Mouse (Mus musculus) retina, postnatal 1 day (tissue): ENCODE data around the gene Ssr4.
"Not testable (repeated sequence)": the region's sequence is repeated elsewhere in the genome, so short reads cannot be mapped to it uniquely, and the experiment has no call there.

Experiments
- DNase-seq: peaks from one replicate; pipeline ENCODE4 v3.0.0-alpha.2; 2012

The Ssr4 gene

GRCm38 (mm10) chrX:73786364-73787224 is at the start of gene Ssr4, which contains the start of gene Idh3g:
Ssr4 (plus strand) TSS chrX:73787028.
Idh3g (minus strand) TSS chrX:73786897.
- peak; percentile 97 for DNase-seq

DNA sequence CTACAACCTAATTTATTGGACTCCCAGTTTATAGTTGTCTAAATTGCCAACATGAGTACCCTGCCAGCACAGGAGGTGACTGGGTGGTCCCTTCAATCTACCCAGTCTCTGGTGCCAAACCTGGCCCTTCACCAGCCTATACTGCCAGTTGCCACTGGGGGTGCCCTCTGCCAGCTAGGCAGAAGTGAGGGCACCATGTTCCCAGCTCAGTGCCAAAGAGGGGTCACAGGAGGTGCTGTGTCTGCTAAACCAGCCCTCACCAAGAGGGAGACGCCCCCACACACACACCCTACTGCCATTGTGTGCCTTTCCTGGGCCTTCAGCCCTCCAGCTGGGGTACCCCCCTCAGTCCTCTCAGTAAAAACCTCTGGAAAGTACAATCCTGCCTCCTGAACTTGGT is 48.7 kb upstream of the Ssr4 start:
- no peak for DNase-seq

DNA sequence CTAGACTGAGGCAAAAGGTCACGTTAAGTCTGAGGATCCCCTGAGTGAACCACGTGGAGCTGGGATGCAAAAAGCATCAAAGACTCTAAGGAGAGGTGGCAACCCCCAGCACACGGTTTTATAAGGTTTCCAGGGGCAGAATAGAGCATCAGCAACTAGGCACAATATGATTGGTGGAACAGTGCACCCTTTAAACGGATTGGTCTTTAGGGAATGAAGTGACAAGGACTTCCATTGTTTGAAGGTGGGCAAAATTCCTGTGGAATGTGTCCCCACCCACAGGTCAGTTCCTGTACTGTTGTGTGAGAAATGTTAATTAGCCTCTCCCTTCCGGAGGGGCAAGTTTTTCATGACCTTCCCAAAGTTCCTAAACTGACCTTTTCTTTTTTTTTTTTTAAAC is 47.7 kb upstream of the Ssr4 start:
- DNase-seq = no peak

DNA sequence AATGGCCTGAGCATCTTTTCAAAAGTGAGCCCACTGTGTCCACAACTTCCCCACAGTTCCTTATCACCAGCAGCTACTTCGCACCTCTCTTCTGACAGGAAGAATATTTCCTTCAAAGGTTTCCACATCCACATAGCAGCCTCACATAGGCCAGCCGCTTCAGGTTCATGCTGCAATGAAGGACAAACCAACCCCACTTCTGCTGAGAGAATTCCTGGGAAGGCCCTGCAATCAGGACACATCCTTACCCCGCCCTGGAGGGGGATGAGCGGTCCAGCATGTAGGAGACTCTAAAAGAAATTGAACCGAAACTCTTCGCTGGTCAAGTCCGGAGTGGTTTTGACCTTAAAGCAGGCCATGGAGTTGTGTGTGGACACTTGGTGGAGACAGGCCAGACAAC is 47.0 kb upstream of the Ssr4 start:
- DNase-seq = not testable (repeated sequence)

DNA sequence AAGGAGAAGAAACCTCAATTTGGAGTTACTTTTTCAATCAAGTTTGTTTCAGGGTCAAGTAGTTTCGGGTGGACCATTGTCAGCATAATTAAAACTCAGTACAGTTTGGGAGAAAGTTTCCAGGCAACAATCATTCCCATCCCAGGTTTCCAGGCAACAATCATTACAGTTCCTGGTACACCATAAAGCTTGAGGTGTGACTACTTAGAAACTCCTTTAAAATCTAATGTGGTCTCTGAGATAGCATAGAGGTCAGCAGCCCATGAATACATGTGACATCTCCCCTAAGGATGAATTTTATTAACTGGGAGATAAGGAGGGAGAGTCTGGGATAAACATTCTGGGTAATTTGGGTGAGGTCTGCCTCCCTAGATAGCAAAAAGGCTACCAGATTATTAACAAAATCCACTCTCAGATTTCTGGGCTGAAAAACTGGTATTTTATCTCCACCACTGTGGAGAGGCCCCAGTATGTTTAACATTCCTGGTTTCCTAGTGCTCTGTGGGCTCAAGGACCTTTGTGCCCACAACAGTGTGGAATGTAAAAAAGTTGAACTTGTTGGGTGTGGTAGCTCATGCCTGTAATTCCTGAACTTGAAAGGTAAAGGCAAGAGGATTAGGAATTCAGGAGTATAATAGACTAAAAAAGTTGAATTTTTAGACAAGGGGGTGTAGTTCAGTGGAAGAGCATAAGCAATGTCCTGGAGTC is 41.9 kb upstream of the Ssr4 start:
- no peak for DNase-seq

DNA sequence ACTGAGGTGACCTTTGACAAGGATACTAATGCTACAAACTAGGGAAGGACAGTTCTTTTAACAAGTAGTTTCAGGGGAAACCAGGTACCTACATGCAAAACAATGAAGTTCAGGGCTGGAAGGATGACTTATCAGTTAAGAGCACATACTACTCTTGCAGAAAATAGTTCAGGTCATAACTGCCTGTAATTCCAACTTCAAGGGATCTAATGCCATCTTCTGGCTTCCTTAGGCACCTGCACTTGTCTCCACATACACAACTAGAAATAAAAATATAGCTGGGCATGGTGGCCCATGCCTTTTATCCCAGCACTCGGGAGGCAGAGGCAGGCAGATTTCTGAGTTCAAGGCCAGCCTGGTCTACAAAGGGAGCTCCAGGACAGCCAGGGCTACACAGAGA is 37.9 kb upstream of the Ssr4 start:
- no peak for DNase-seq

GRCm38 (mm10) chrX:73756334-73757140 is 30.3 kb upstream of the Ssr4 start, which contains the start of gene Plxnb3:
Plxnb3 (plus strand) TSS chrX:73757090.
- DNase-seq = no peak

DNA sequence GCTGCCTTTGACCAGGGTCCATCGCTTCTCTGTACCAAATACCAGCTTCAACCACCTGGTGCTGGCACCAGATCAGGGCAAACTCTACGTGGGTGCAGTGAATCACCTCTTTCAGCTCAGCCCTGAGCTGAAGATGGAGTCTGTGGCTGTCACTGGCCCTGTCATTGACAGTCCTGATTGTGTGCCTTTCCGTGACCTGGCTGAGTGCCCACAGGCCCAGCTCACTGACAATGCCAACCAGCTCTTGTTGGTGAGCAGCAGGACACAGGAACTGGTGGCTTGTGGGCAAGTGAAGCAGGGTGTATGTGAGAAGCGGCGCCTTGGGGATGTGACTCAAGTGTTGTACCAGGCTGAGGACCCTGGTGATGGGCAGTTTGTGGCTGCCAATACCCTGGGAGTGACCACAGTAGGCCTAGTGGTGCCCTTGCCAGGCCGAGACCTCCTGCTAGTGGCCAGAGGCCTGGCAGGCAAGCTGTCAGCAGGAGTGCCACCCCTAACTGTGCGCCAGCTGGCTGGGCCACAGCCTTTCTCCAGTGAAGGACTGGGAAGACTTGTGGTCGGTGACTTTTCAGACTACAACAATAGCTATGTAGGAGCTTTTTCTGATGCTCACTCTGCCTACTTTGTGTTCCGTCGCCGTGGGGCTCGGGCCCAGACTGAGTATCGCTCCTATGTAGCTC is 28.1 kb upstream of the Ssr4 start:
- DNase-seq = no peak

DNA sequence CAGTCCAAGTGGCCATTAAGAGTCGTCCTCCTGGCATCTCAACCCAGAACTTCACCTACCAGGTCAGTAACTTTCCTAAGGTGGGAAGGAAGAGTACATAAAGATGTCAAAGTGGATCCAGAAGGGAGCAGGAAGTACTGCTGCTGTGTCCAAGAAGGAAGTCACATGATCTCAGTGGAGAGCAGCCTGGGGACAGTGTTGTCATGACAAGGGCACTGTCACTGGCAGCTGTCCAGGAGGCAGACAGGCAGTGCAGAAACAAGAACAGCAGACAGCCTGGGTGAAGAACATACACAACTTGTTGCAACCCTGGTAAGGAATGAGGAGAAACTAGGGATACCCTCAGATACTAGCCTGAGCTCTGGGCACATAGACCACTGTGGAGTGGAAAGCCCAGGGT is 21.5 kb upstream of the Ssr4 start:
- DNase-seq = peak; percentile 42

GRCm38 (mm10) chrX:73767267-73767666 is 19.6 kb upstream of the Ssr4 start:
- peak; percentile 27 for DNase-seq

DNA sequence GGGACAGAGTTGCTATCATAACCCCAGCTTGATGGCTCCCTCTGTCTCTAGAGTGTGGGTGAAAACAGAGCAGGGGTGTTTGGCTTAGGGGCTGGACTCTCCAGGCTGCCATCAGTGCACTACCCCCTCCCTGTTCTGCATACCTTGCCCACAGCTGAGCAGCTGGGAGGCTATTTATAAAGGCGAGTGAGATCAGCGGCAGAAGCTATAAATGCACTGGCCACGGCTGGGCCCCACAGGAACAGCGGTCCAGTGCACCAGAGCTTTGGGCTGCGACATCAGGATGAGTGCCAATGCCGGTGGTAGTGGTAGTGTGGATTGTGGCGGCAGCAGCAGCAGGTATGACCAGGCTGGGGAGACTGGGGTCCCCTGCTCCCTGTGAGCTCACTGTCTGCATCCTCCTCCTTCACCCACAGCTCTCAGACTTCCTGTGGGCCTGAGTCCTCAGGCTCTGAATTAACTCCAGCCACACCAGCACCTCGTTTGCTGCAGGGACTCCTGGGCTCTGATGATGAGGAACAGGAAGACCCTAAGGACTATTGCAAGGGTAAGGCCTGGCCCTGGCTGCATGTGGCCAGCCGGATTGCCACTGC is 12.6 kb upstream of the Ssr4 start, which contains the start of gene Srpk3:
Gene Srpk3, plus strand, starts transcription at position 238 of the 593 bp plus-strand sequence.
- no peak for DNase-seq

DNA sequence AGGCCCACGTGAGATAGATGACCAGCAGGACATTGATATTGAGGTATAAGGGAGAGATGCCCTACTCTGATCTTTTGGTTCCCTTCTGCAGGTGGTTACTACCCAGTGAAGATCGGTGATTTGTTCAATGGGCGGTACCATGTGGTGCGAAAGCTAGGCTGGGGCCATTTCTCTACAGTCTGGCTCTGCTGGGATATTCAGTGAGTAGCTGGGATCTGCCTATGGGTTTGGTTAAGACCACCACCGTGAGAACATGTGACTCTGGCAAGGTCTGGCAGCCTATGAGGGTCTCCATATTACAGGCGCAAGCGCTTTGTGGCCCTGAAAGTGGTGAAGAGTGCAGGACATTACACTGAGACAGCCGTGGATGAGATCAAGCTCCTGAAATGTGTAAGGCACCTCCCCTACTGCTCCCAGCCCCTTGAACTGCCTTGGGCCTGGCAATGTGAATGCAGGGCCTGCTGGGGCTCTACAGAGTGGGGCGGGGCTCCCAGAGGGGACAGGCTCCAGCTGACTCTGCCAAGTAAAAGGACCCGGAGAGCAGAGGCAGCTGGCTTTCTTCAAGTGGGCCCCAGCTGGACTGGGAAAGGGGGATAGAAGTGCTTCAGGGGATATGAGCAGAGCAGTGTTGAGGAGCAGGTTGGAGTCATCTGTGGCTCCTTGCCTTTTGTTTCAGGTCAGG is 11.9 kb upstream of the Ssr4 start:
- DNase-seq = no peak

DNA sequence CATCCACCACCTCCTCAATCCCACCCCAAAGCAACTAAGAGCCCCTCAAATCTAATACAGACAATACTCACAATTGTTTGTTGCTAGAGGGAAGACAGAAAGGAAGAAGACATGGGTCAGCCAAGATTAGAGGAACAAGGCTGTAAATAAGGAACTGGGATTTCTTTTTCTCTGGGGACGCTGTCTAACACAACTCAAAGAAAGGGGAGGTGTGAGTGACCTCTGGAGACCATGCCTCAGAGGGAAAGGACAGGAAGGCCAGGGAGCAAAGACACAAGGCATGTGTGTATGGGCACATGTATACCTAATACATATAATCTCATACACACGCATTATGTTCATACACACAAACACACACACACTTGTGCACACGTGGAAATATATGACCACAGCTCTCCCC is 4.6 kb upstream of the Ssr4 start:
- DNase-seq = no peak

- no peak for DNase-seq
These were observed 1.2 kb upstream of the Ssr4 start for GRCm38 (mm10) chrX:73785666-73786065.

DNA sequence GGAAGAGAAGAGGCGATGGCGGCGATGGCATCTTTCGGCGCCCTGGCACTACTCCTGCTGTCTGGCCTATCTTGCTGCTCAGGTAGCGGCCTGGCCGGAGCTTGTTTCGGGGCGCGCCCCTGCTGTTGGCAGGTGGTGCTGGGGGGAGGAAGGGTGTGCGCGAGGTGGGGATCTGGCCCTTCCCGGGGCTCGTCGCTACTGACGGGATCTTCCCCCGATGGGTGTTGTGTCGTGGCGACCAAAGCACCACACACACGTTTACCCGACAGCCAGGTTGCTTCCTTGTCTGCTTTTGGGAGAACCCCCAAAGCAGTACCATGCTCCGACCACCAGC is 364 bp downstream of the Ssr4 start:
- DNase-seq = no peak

DNA sequence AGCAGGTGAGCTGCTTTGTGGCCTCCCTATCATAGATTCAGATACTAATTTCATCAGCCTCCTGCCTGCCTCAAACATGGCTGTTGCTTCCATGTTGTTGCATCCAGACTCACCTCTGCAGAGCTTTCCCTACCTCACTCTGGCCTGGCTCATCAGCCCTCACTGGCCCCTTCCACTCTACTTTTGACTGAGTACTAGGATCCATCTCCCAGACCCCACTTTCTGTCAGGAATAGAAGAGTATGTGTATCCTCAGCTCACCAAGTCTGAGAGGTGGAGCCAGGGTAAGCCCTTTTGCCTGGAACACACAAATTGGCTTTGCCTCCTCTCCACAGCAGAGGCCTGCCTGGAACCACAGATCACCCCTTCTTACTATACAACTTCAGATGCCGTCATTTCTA is 1.7 kb downstream of the Ssr4 start:
- DNase-seq = no peak

- no peak for DNase-seq
These were observed 6.2 kb downstream of the Ssr4 start for GRCm38 (mm10) chrX:73793039-73793438.

GRCm38 (mm10) chrX:73793505-73793904 is 6.7 kb downstream of the Ssr4 start:
- DNase-seq = peak; percentile 19

DNA sequence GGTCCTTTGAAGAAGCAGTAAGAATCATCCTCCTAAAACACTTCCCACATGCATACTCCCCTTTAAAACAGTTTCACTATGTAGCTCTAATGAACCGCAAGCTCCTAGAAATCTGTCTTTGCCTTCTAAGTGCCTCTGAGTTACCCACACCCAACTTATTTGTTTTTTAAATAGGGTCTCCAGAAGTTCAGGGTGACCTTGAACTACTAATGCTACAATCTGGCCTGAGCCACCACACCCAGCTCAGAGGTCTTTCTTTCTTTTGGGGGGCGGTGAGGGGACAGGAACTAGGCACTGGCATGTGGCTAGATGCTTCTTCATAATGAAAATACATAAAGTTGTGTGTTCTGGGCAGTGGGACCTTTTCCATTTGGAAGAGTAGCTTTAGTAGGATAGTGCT is 10.7 kb downstream of the Ssr4 start:
- DNase-seq = no peak

DNA sequence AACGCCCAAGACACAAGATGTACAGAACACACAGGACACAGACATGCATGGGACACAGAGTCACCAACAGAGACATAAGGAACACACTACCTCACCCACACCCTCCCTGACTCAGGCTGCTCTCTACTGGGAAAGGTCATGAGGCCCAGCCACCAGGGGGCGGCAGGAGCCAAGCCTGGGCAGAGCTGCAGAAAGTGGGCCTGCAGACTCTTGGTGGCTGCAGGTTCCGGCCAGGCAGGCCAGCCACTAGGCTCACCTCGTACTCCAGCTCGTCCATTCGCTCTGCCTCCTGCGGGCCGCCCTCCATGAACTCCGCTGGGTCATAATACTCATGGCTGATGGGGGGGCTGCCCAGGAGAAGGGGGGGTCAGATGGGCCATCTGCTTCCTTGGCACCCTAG is 11.7 kb downstream of the Ssr4 start:
- DNase-seq = peak; percentile 75

DNA sequence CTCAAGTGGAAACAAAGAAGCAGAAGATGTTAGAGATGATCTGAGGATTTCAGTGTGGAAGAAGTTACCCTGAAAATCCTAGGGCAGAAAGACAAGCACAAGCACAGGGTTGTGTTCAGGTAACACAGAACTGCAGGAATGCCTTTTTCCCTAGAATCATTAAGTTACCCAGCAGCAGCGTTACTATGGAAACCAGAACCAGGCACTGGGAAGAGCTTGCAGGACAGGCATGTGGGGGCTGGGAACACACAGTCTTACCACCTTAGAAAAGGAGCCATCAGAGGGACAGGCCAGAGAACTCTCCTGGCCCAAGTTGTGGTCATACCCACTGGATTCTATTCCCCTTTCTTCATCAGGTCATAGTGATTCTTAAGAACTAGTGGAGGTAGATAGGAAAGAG is 19.0 kb downstream of the Ssr4 start:
- DNase-seq = no peak

GRCm38 (mm10) chrX:73815072-73815471 is 28.2 kb downstream of the Ssr4 start:
- peak; percentile 54 for DNase-seq
